Mouse (Mus musculus) intestine, embryonic 16.5 days (tissue): ENCODE results near the gene Cped1. TPM values are rescaled to one million over a fixed set of nuclear protein-coding genes. Genes with fewer than 3 reads are reported as not detected.

Experiments
- ATAC-seq: fragments of 200-750 bp; cut with Nextera tagmentation; 2 replicates; pipeline ENCODE4 v1.8.0; 2017; ENCODE audit warnings: moderate TSS enrichment, moderate library complexity
- H3K27ac ChIP-seq: fragments of 300-500 bp; sonication (generic); 2 replicates; pipeline ENCODE4 v1.5.1; 2014; ENCODE audit warnings: mild to moderate bottlenecking, low read length
- H3K27me3 ChIP-seq: fragments of 300-500 bp; sonication (generic); replicated peaks from 2 replicates; pipeline ENCODE4 v1.6.1; 2014; ENCODE audit warnings: low read length, control low read depth, mixed read lengths; ENCODE audit not compliant: control insufficient read depth, insufficient read depth
- H3K36me3 ChIP-seq: fragments of 300-500 bp; sonication (generic); 2 replicates; pipeline ENCODE4 v1.6.1; 2014; ENCODE audit warnings: low read length, control low read depth; ENCODE audit not compliant: control insufficient read depth, insufficient read depth
- H3K4me1 ChIP-seq: fragments of 300-500 bp; sonication (generic); 2 replicates; pipeline ENCODE4 v1.6.1; 2014; ENCODE audit warnings: low read length, control low read depth, mixed read lengths; ENCODE audit not compliant: control insufficient read depth, insufficient read depth
- H3K4me2 ChIP-seq: fragments of 300-500 bp; sonication (generic); 2 replicates; pipeline ENCODE4 v1.6.1; 2014; ENCODE audit warnings: low read depth, low read length, control low read depth
- H3K4me3 ChIP-seq: fragments of 300-500 bp; sonication (generic); 2 replicates; pipeline ENCODE4 v1.5.1; 2014; ENCODE audit warnings: mild to moderate bottlenecking, low read length
- H3K9ac ChIP-seq: fragments of 300-500 bp; sonication (generic); 2 replicates; pipeline ENCODE4 v1.6.1; 2014; ENCODE audit warnings: low read depth, low read length
- H3K9me3 ChIP-seq: fragments of 300-500 bp; sonication (generic); 2 replicates; pipeline ENCODE4 v1.6.1; 2016; ENCODE audit warnings: low read length, control low read depth; ENCODE audit not compliant: control insufficient read depth
- WGBS: fragments of 180-500 bp; shearing (Covaris S2); extraction: QIAGEN DNeasy Blood & Tissue Kit; methylation state at CpG from one replicate; pipeline ENCODE4 v1.1.7; 2014; 5-methylcytosine and 5-hydroxymethylcytosine counted together
- polyA plus RNA-seq: library from polyadenylated mRNA; unstranded; fragments of >200 nt; fragmentation: Nextera tagmentation; extraction: Ambion mirVana; gene quantifications from 2 replicates; pipeline ENCODE4 v1.2.1, GENCODE M21; 2015

Cped1 gene
- polyA plus RNA-seq, 1 experiment from 2014 or later: 17.6 TPM

GRCm38 (mm10) chr6:22189346-22190335 lies 203.9 kb downstream of the Cped1 start:
- 72% methylated on average over 24 of the region's 24 CpGs for WGBS
- no peak overlapping the region for H3K4me3 ChIP-seq
- peaks cover 4% of the 10 kb centered on the region; the same call in 1 of the 2 replicates for H3K4me1 ChIP-seq
- H3K27ac ChIP-seq: no peak overlapping the region
- H3K27me3 ChIP-seq: no peaks in the 10 kb centered on the region
- ATAC-seq: peak; percentile 98
- peak overlapping the region; percentile 28; the same call in 1 of the 2 replicates for H3K4me2 ChIP-seq
- no peak overlapping the region for H3K9ac ChIP-seq
- no peaks in the 10 kb centered on the region for H3K9me3 ChIP-seq
- no peaks in the 10 kb centered on the region for H3K36me3 ChIP-seq

DNA sequence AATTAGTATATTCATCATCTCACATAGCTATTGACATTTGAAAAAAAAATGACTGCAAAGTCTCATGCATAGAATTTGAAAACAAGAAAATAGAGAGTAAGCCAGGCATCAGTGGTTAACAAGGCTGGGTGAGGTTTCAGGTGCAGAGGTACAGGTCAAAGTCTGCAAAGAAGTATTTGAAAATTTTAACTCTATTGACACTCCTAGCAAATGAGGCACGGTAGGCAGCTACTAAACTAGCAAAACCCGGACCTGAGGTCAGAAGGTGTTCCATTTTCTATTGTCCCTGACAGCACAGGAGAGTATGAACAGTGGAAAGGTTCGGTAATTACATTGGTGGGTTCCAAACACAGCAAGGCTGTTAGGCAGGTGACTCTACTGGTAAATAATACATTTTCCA lies 212.9 kb downstream of the Cped1 start:
- WGBS: 63% methylated on average over 3 of the region's 3 CpGs

GRCm38 (mm10) chr6:22199473-22199872 lies 213.8 kb downstream of the Cped1 start:
- no peak overlapping the region for H3K9ac ChIP-seq
- H3K4me3 ChIP-seq: no peak overlapping the region
- no peak overlapping the region for H3K4me2 ChIP-seq
- no peaks in the 10 kb centered on the region for H3K9me3 ChIP-seq
- ATAC-seq: no peak
- H3K36me3 ChIP-seq: no peaks in the 10 kb centered on the region
- no peaks in the 10 kb centered on the region for H3K4me1 ChIP-seq
- no peak overlapping the region for H3K27ac ChIP-seq
- WGBS: 87% methylated on average over 2 of the region's 2 CpGs
- no peaks in the 10 kb centered on the region for H3K27me3 ChIP-seq

More for the DNA sequence above, 212.9 kb downstream of the Cped1 start:
- Histone ChIP-seq H3K9me3 (no peaks in the 10 kb centered on the region), H3K9ac (no peak overlapping the region), H3K27ac (no peak overlapping the region), H3K27me3 (no peaks in the 10 kb centered on the region), H3K4me1 (no peaks in the 10 kb centered on the region), H3K4me2 (no peak overlapping the region), H3K4me3 (no peak overlapping the region), H3K36me3 (no peaks in the 10 kb centered on the region)
- ATAC-seq: no peak

DNA sequence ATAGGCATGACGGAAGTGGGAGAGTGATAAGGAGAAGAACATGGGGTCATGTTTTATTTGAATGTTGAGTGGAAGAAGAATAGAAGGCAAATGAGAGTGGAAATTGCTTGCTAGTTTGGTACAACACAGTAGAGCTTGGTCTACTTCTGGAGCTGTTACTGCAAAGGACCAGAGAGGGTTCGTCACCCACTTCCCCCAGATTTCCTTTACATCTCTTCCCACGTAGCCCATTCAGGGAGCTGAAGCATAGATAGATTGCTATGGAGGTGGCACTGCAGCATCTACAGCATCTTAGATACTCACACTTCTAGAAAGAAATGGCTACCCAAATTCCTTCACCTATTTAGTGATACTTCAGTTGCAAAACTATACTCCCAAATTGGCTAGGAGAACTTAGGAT lies 214.4 kb downstream of the Cped1 start:
- 89% methylated on average over 3 of the region's 3 CpGs for WGBS
- H3K36me3 ChIP-seq: no peaks in the 10 kb centered on the region
- no peak overlapping the region for H3K4me3 ChIP-seq
- H3K27ac ChIP-seq: no peak overlapping the region
- no peaks in the 10 kb centered on the region for H3K27me3 ChIP-seq
- no peak overlapping the region for H3K4me2 ChIP-seq
- ATAC-seq: no peak
- no peaks in the 10 kb centered on the region for H3K9me3 ChIP-seq
- H3K9ac ChIP-seq: no peak overlapping the region
- H3K4me1 ChIP-seq: no peaks in the 10 kb centered on the region

DNA sequence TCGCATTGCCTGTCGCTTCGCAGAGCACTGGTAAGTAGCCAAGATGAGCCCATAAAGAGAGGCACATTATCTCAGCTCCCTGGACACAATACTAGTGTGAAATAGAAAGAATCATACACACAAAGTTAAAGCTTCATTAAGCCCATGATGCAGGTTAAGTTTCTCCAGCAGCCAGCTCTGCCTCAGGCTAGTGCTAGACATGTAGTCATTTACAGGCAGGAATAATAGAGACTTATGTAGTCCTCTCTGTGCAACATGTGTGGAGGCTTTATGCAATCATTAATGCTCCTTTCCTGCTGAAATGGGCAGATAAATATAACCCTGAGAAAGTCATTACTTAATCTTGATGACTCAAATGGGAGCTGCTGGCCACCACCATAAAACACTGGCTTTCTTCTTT lies 216.2 kb downstream of the Cped1 start:
- H3K4me1 ChIP-seq: peaks cover 5% of the 10 kb centered on the region; the same call in 1 of the 2 replicates
- WGBS: 86% methylated on average over 3 of the region's 3 CpGs
- H3K27ac ChIP-seq: no peak overlapping the region
- H3K4me2 ChIP-seq: no peak overlapping the region
- no peaks in the 10 kb centered on the region for H3K9me3 ChIP-seq
- H3K4me3 ChIP-seq: no peak overlapping the region
- ATAC-seq: no peak
- H3K36me3 ChIP-seq: no peaks in the 10 kb centered on the region
- H3K27me3 ChIP-seq: no peaks in the 10 kb centered on the region
- no peak overlapping the region for H3K9ac ChIP-seq

GRCm38 (mm10) chr6:22205030-22205750 lies 219.5 kb downstream of the Cped1 start:
- ATAC-seq: no peak
- WGBS: 77% methylated on average over 12 of the region's 12 CpGs
- Histone ChIP-seq H3K4me1 (peaks cover 5% of the 10 kb centered on the region; the same call in 1 of the 2 replicates), H3K27me3 (no peaks in the 10 kb centered on the region), H3K9me3 (no peaks in the 10 kb centered on the region), H3K36me3 (no peaks in the 10 kb centered on the region), H3K4me3 (no peak overlapping the region), H3K27ac (no peak overlapping the region), H3K4me2 (peak overlapping the region; percentile 12; the same call in 1 of the 2 replicates), H3K9ac (no peak overlapping the region)

- 67% methylated on average over 7 of the region's 7 CpGs for WGBS
- no peak overlapping the region; the same call in 1 of the 2 replicates for H3K27ac ChIP-seq
- peaks cover 5% of the 10 kb centered on the region; the same call in 1 of the 2 replicates for H3K4me1 ChIP-seq
- no peak overlapping the region for H3K4me3 ChIP-seq
- H3K9me3 ChIP-seq: no peaks in the 10 kb centered on the region
- no peaks in the 10 kb centered on the region for H3K27me3 ChIP-seq
- H3K36me3 ChIP-seq: no peaks in the 10 kb centered on the region
- no peak for ATAC-seq
- H3K9ac ChIP-seq: no peak overlapping the region
- peak overlapping the region; percentile 12; the same call in 1 of the 2 replicates for H3K4me2 ChIP-seq
These were observed 220.0 kb downstream of the Cped1 start for GRCm38 (mm10) chr6:22205751-22206121.

GRCm38 (mm10) chr6:22206179-22206578 lies 220.5 kb downstream of the Cped1 start:
- 45% methylated on average over 14 of the region's 14 CpGs for WGBS
- H3K27me3 ChIP-seq: no peaks in the 10 kb centered on the region
- no peaks in the 10 kb centered on the region for H3K36me3 ChIP-seq
- no peak overlapping the region for H3K9ac ChIP-seq
- H3K9me3 ChIP-seq: no peaks in the 10 kb centered on the region
- H3K27ac ChIP-seq: peak overlapping the region; percentile 28; the same call in 1 of the 2 replicates
- peak; percentile 62; the same call in 1 of the 2 replicates for ATAC-seq
- no peak overlapping the region for H3K4me3 ChIP-seq
- peak overlapping the region; percentile 12; the same call in 1 of the 2 replicates for H3K4me2 ChIP-seq
- peaks cover 5% of the 10 kb centered on the region; the same call in 1 of the 2 replicates for H3K4me1 ChIP-seq
